10 mouse cellular contexts compared by ENCODE assay signal in the genomic region with DNA sequence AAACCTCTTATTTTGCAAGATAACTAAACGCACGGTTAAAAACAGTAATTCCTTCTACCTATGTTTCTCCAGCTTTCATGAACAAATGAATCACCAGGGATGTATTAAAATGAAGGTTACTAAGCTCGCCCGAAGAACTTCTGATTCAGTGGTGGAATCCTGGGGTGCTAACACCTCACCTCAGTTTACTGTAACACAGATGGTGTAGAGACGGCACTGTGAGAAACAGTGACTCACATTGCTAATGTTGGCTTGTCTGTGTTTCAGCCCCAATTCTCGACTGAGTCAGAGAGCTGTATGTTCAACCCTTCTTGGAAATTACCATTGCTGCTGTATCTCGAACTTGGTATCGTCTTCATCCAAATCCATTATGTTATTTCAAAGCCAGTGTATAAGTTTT. TPM values are rescaled to one million over a fixed set of nuclear protein-coding genes. Genes with fewer than 3 reads are reported as not detected.
"Had no signal": no experiment of that assay in that cellular context is flagged by ENCODE, and none has a peak within 500 bp of the region (broad histone marks: within the 10 kb centered on the region; RNA-seq: fewer than 3 reads in every experiment).

No protein-coding gene starts in this region.

- H3K27ac ChIP-seq: limb, embryonic 13.5 days; liver, embryonic 14.5 days; midbrain, embryonic 12.5 days; stomach, postnatal 0 days had no signal

- H3K4me3 ChIP-seq: limb, embryonic 13.5 days; midbrain, embryonic 12.5 days had no signal

- DNase-seq: kidney, adult 8-10 months; kidney, postnatal 36 days; lung, adult 18-20 months; thymus, adult 18-20 months; thymus, postnatal 14 days had no signal

RNA-seq across cellular contexts. Expression of a gene that starts 21.3 kb away (rescaled TPM):
- total RNA-seq: megakaryocyte-erythroid progenitor cell, adult 5-6 weeks had no signal
